Mouse (Mus musculus): ENCODE data around the gene Lonrf2. TPM values are rescaled to one million over a fixed set of nuclear protein-coding genes. Genes with fewer than 3 reads are reported as not detected.

Gene Lonrf2
- polyA plus RNA-seq, 1 experiment, result not detected

GRCm38 (mm10) chr1:38763960-38764613 is 72.4 kb downstream of the Lonrf2 start:
- no peaks in the 10 kb centered on the region for H3K36me3 ChIP-seq (ENCODE audit: control insufficient read depth, insufficient read depth)
- no peak overlapping the region for H3K4me3 ChIP-seq
- TF ChIP-seq USF1 (IDR thresholded peaks at IDR 0.05; ENCODE audit: low read depth) (no peak), MYOG (IDR thresholded peaks at IDR 0.05; ENCODE audit: control insufficient read depth in 1 of 3, insufficient read depth in 1 of 3, insufficient read length in 2 of 3, low read depth in 2 of 3) (no peak), TCF3 (IDR thresholded peaks at IDR 0.05; ENCODE audit: insufficient read length, low read depth) (no peak), MYOD1 (IDR thresholded peaks at IDR 0.05; ENCODE audit: control insufficient read depth in 1 of 3, insufficient read length in 2 of 3, low read depth in 2 of 3) (no peak), REST (IDR thresholded peaks at IDR 0.05; ENCODE audit: insufficient read depth, insufficient read length) (no peak), E2F4 (IDR thresholded peaks at IDR 0.05; ENCODE audit: insufficient read depth) (no peak), TCF12 (IDR thresholded peaks at IDR 0.05; ENCODE audit: insufficient read depth, poor library complexity, severe bottlenecking) (no peak), SRF (IDR thresholded peaks at IDR 0.05; ENCODE audit: control insufficient read depth, insufficient read length, low read depth) (no peak), POLR2A (IDR thresholded peaks at IDR 0.05; ENCODE audit: insufficient read length, low read depth) (no peak), POLR2AphosphoS2 (IDR thresholded peaks at IDR 0.05; ENCODE audit: insufficient read length, low read depth) (no peak), MAX (IDR thresholded peaks at IDR 0.05; ENCODE audit: low read depth) (no peak)
- no peaks in the 10 kb centered on the region for H3K27me3 ChIP-seq (ENCODE audit: control insufficient read depth, insufficient read depth, insufficient read length)
- H3K4me2 ChIP-seq (ENCODE audit: low read depth), result no peak overlapping the region
- no peak overlapping the region for H3ac ChIP-seq (ENCODE audit: control insufficient read depth, insufficient read length)
- no peaks in the 10 kb centered on the region for H3K79me2 ChIP-seq (ENCODE audit: control insufficient read depth, insufficient read depth)

DNA sequence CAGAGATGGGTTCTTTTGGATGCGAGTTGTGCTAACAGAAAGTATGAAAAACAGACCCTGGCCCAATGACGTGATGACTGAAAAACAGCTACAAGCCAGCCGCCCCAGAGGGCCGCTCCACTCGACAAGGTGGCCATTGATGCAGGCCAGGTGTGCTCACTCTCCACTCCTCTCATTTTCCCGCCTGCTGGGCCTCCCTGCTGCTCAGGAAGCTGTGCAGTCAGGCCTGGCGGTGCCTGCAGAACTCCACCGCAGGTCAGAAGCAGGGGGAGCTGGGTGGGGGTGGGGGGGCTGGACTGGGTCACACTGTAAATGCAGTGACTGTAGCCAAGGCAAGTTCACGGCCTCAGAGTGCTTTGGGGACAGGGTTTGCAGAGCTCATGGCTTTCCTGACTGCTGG is 76.1 kb downstream of the Lonrf2 start:
- H3K4me3 ChIP-seq, result no peak overlapping the region
- H3K27me3 ChIP-seq (ENCODE audit: control insufficient read depth, insufficient read depth, insufficient read length), result no peaks in the 10 kb centered on the region
- no peaks in the 10 kb centered on the region for H3K79me2 ChIP-seq (ENCODE audit: control insufficient read depth, insufficient read depth)
- H3K36me3 ChIP-seq (ENCODE audit: control insufficient read depth, insufficient read depth), result no peaks in the 10 kb centered on the region
- TF ChIP-seq TCF3 (IDR thresholded peaks at IDR 0.05; ENCODE audit: insufficient read length, low read depth) (no peak), REST (IDR thresholded peaks at IDR 0.05; ENCODE audit: insufficient read depth, insufficient read length) (no peak), TCF12 (IDR thresholded peaks at IDR 0.05; ENCODE audit: insufficient read depth, poor library complexity, severe bottlenecking) (no peak), SRF (IDR thresholded peaks at IDR 0.05; ENCODE audit: control insufficient read depth, insufficient read length, low read depth) (no peak), MYOG (IDR thresholded peaks at IDR 0.05; ENCODE audit: control insufficient read depth in 1 of 3, insufficient read depth in 1 of 3, insufficient read length in 2 of 3, low read depth in 2 of 3) (no peak), USF1 (IDR thresholded peaks at IDR 0.05; ENCODE audit: low read depth) (no peak), POLR2A (IDR thresholded peaks at IDR 0.05; ENCODE audit: insufficient read length, low read depth) (no peak), MYOD1 (IDR thresholded peaks at IDR 0.05; ENCODE audit: control insufficient read depth in 1 of 3, insufficient read length in 2 of 3, low read depth in 2 of 3) (no peak), CEBPB (IDR thresholded peaks at IDR 0.05; ENCODE audit: insufficient read depth, poor library complexity, severe bottlenecking) (no peak), MAX (IDR thresholded peaks at IDR 0.05; ENCODE audit: low read depth) (no peak), E2F4 (IDR thresholded peaks at IDR 0.05; ENCODE audit: insufficient read depth) (no peak)
- H3ac ChIP-seq (ENCODE audit: control insufficient read depth, insufficient read length), result no peak overlapping the region
- H3K4me2 ChIP-seq (ENCODE audit: low read depth), result no peak overlapping the region

DNA sequence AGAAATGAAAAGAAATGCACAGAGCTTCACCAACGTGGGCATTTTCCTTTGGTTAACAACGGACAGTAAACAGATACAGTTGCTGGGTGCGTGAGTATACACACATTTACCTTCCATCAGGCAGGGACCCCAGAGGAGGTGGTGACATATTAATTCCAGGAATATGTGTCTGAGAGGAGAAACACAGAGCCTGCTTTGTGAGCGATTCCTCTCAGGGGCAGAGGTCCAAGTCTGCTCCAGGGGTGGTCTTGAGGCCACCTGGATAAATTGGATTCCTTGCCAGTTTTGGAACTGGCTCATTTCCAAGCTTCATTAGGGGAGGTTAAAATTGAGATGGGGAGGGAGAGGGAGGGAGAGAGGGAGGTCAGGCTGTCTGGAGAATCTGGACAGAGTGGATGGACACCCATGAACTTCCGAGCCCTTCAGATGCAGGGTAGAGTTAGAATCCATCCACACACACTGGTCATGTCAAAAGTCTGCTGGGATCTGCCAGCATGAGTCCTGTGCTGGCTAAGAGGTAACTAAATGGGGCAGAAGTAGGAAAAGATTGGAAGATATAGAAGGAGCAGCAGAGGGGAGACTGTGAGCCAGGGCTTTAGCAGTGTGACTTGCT is 78.6 kb downstream of the Lonrf2 start:
- no peak overlapping the region for H3K4me2 ChIP-seq (ENCODE audit: low read depth)

GRCm38 (mm10) chr1:38743863-38744262 is 92.6 kb downstream of the Lonrf2 start:
- Histone ChIP-seq H3K36me3 (ENCODE audit: control insufficient read depth, insufficient read depth) (no peaks in the 10 kb centered on the region), H3ac (ENCODE audit: control insufficient read depth, insufficient read length) (no peak overlapping the region), H3K79me2 (ENCODE audit: control insufficient read depth, insufficient read depth) (no peaks in the 10 kb centered on the region), H3K4me2 (ENCODE audit: low read depth) (no peak overlapping the region), H3K4me3 (no peak overlapping the region), H3K27me3 (ENCODE audit: control insufficient read depth, insufficient read depth, insufficient read length) (no peaks in the 10 kb centered on the region)
- TF ChIP-seq POLR2A (IDR thresholded peaks at IDR 0.05; ENCODE audit: insufficient read length, low read depth) (no peak), MAX (IDR thresholded peaks at IDR 0.05; ENCODE audit: low read depth) (no peak), TCF3 (IDR thresholded peaks at IDR 0.05; ENCODE audit: insufficient read length, low read depth) (no peak), TCF12 (IDR thresholded peaks at IDR 0.05; ENCODE audit: insufficient read depth, poor library complexity, severe bottlenecking) (no peak)

More for the DNA sequence above, 78.6 kb downstream of the Lonrf2 start:
- Histone ChIP-seq H3K79me2 (ENCODE audit: control insufficient read depth, insufficient read depth) (no peaks in the 10 kb centered on the region), H3K36me3 (ENCODE audit: control insufficient read depth, insufficient read depth) (no peaks in the 10 kb centered on the region), H3K27me3 (ENCODE audit: control insufficient read depth, insufficient read depth, insufficient read length) (no peaks in the 10 kb centered on the region), H3K4me3 (no peak overlapping the region), H3ac (ENCODE audit: control insufficient read depth, insufficient read length) (no peak overlapping the region)
- no peak for TF ChIP-seq MYOD1 (IDR thresholded peaks at IDR 0.05; ENCODE audit: control insufficient read depth in 1 of 3, insufficient read length in 2 of 3, low read depth in 2 of 3)
- TF ChIP-seq MAX (IDR thresholded peaks at IDR 0.05; ENCODE audit: low read depth), result no peak
- TF ChIP-seq TCF3 (IDR thresholded peaks at IDR 0.05; ENCODE audit: insufficient read length, low read depth), result no peak
- TF ChIP-seq REST (IDR thresholded peaks at IDR 0.05; ENCODE audit: insufficient read depth, insufficient read length), result no peak
- TF ChIP-seq POLR2A (IDR thresholded peaks at IDR 0.05; ENCODE audit: insufficient read length, low read depth), result no peak
- TF ChIP-seq SRF (IDR thresholded peaks at IDR 0.05; ENCODE audit: control insufficient read depth, insufficient read length, low read depth), result no peak
- no peak for TF ChIP-seq USF1 (IDR thresholded peaks at IDR 0.05; ENCODE audit: low read depth)
- TF ChIP-seq TCF12 (IDR thresholded peaks at IDR 0.05; ENCODE audit: insufficient read depth, poor library complexity, severe bottlenecking), result no peak
- TF ChIP-seq POLR2AphosphoS2 (IDR thresholded peaks at IDR 0.05; ENCODE audit: insufficient read length, low read depth), result no peak
- TF ChIP-seq CEBPB (IDR thresholded peaks at IDR 0.05; ENCODE audit: insufficient read depth, poor library complexity, severe bottlenecking), result no peak
- TF ChIP-seq E2F4 (IDR thresholded peaks at IDR 0.05; ENCODE audit: insufficient read depth), result no peak
- TF ChIP-seq MYOG (IDR thresholded peaks at IDR 0.05; ENCODE audit: control insufficient read depth in 1 of 3, insufficient read depth in 1 of 3, insufficient read length in 2 of 3, low read depth in 2 of 3), result no peak

Other genes with a start within 250 kb of the Lonrf2 start
- not detected for gene Aff3, start 171.8 kb downstream of the Lonrf2 start, polyA plus RNA-seq (2012; fragmentation: generic; extraction: Trizol)
- not detected for gene Chst10, start 61.5 kb upstream of the Lonrf2 start, polyA plus RNA-seq (2012; fragmentation: generic; extraction: Trizol)
- not detected for gene Nms, start 102.4 kb upstream of the Lonrf2 start, polyA plus RNA-seq (2012; fragmentation: generic; extraction: Trizol)
- gene Pdcl3, start 148.9 kb upstream of the Lonrf2 start, polyA plus RNA-seq (2012; fragmentation: generic; extraction: Trizol), result 84.9 TPM

All from myocyte (in vitro differentiated cells).